In the genomic region with DNA sequence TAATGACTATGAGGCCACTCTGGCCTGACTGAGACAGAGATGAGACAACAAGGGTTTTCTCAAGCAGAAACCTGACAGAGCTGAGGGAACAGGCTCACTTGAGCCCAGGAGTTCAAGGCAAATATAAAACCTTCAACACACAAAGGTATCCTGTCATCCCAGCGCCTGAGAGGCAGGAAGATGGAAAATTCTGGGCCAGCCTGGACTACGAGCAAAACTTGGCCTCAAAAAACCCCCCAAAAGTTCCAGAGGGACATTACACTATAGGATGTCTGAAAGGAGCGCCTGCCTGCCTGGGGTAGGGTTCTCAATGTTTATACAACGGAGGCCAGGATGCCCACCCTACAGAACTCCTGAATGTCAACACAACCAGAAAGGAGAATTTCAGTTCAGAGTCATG, we compare ENCODE assay signal across 9 mouse cellular contexts. TPM values are rescaled to one million over a fixed set of nuclear protein-coding genes. Genes with fewer than 3 reads are reported as not detected.
A peak's percentile ranks its signal among the peaks of the same experiment; 100 is the strongest.
DNase-seq lines count a peak whose midpoint lies in the region; ATAC-seq and TF ChIP-seq lines count a peak whose summit lies in the region.
"Had no signal": no experiment of that assay in that cellular context is flagged by ENCODE, and none has a peak within 500 bp of the region (broad histone marks: within the 10 kb centered on the region; RNA-seq: fewer than 3 reads in every experiment).

No protein-coding gene starts in this region.

- peak overlapping the region; percentile 98 for H3K9ac ChIP-seq in embryonic facial prominence, embryonic 14.5 days (ENCODE audit: low read depth, low read length)
- H3K9ac ChIP-seq in intestine, embryonic 14.5 days (ENCODE audit: low read length): peak overlapping the region; percentile 90

- 63% methylated on average over 4 of the region's 4 CpGs for WGBS in embryonic facial prominence, embryonic 14.5 days
- 64% methylated on average over 4 of the region's 4 CpGs for WGBS in intestine, embryonic 14.5 days

- no peak for DNase-seq in layer of hippocampus, adult 2 months (ENCODE audit: low spot score in 2 of 2)
- DNase-seq in layer of hippocampus, adult 9-10 months (ENCODE audit: low spot score): no peak
- DNase-seq in embryonic facial prominence, embryonic 14.5 days (ENCODE audit: low spot score): no peak
- DNase-seq in intestine, embryonic 14.5 days (ENCODE audit: low spot score): no peak
- DNase-seq in naive thymus-derived CD4-positive, alpha-beta T cell, adult 2 months (ENCODE audit: low read depth): peak; percentile 38
- no peak for DNase-seq in ovary, adult 18-20 months (ENCODE audit: low spot score)
- no peak for DNase-seq in left cerebral cortex, adult 8-10 months (ENCODE audit: low spot score in 2 of 2)
- DNase-seq in urinary bladder, postnatal 14 days (ENCODE audit: low spot score): no peak
- DNase-seq: thymus, postnatal 4 days had no signal

- H3K27ac ChIP-seq in layer of hippocampus, adult 2 months: peak overlapping the region; percentile 96; the same call in 1 of the 2 replicates
- no peak overlapping the region; the same call in 1 of the 2 replicates for H3K27ac ChIP-seq in embryonic facial prominence, embryonic 14.5 days (replicated peaks; ENCODE audit: low read depth, low read length)
- H3K27ac ChIP-seq in intestine, embryonic 14.5 days (ENCODE audit: low read depth): no peak overlapping the region

- no peaks in the 10 kb centered on the region for H3K9me3 ChIP-seq in embryonic facial prominence, embryonic 14.5 days (ENCODE audit: control insufficient read depth, low read length)
- no peaks in the 10 kb centered on the region for H3K9me3 ChIP-seq in intestine, embryonic 14.5 days (ENCODE audit: control insufficient read depth, low read length)

- peaks cover 34% of the 10 kb centered on the region for H3K36me3 ChIP-seq in embryonic facial prominence, embryonic 14.5 days (ENCODE audit: control insufficient read depth, insufficient read depth, low read length)
- peaks cover 12% of the 10 kb centered on the region; the same call in 1 of the 2 replicates for H3K36me3 ChIP-seq in intestine, embryonic 14.5 days (ENCODE audit: control insufficient read depth, insufficient read depth, low read length)

- peaks cover 18% of the 10 kb centered on the region for H3K4me1 ChIP-seq in embryonic facial prominence, embryonic 14.5 days (ENCODE audit: control insufficient read depth, insufficient read depth, low read length)
- H3K4me1 ChIP-seq in intestine, embryonic 14.5 days (replicated peaks; ENCODE audit: control insufficient read depth, insufficient read depth, low read length): peaks cover 28% of the 10 kb centered on the region

- ATAC-seq in embryonic facial prominence, embryonic 14.5 days (ENCODE audit: low read depth): no peak
- no peak for ATAC-seq in intestine, embryonic 14.5 days (replicated peaks; ENCODE audit: low FRiP score, low TSS enrichment, low read depth)

- H3K27me3 ChIP-seq in embryonic facial prominence, embryonic 14.5 days (replicated peaks; ENCODE audit: control insufficient read depth, insufficient read depth, low read length): no peaks in the 10 kb centered on the region
- no peaks in the 10 kb centered on the region for H3K27me3 ChIP-seq in intestine, embryonic 14.5 days (replicated peaks; ENCODE audit: control insufficient read depth, insufficient read depth, low read length)

- peak overlapping the region; percentile 100 for H3K4me3 ChIP-seq in layer of hippocampus, adult 2 months
- H3K4me3 ChIP-seq in embryonic facial prominence, embryonic 14.5 days (ENCODE audit: low read depth, low read length): peak overlapping the region; percentile 89
- peak overlapping the region; percentile 70 for H3K4me3 ChIP-seq in intestine, embryonic 14.5 days (ENCODE audit: low read depth, low read length)

- H3K4me2 ChIP-seq in embryonic facial prominence, embryonic 14.5 days (ENCODE audit: low read depth, low read length): peak overlapping the region; percentile 74
- peak overlapping the region; percentile 75 for H3K4me2 ChIP-seq in intestine, embryonic 14.5 days (ENCODE audit: low read length)

- no peak for TF ChIP-seq CTCF in layer of hippocampus, adult 2 months (conservative IDR thresholded peaks at IDR 0.05)

RNA-seq across cellular contexts. Expression of gene Sh3gl1, which starts 1.2 kb away (rescaled TPM):
- 10 to 100 TPM; 63.0 to 69.7 TPM for total RNA-seq in layer of hippocampus, adult 2 months (2021)
- 156 and 167 TPM in 2 replicates for polyA plus RNA-seq in embryonic facial prominence, embryonic 14.5 days (2014; fragmentation: Nextera tagmentation; extraction: Ambion mirVana)
- 124 and 129 TPM in 2 replicates for polyA plus RNA-seq in intestine, embryonic 14.5 days (2014; fragmentation: Nextera tagmentation; extraction: Ambion mirVana)
- total RNA-seq in left cerebral cortex, adult 8-10 months (2022): 10 to 100 TPM; 31.2 to 36.7 (median 34.0) TPM

RNA-seq across cellular contexts. Expression of gene Chaf1a, which starts 5.0 kb away (rescaled TPM):
- total RNA-seq in layer of hippocampus, adult 2 months (2021): 1 to 10 TPM; 2.7 to 3.3 TPM
- 14.2 and 16.5 TPM in 2 replicates for polyA plus RNA-seq in embryonic facial prominence, embryonic 14.5 days (2014; fragmentation: Nextera tagmentation; extraction: Ambion mirVana)
- 21.0 and 21.8 TPM in 2 replicates for polyA plus RNA-seq in intestine, embryonic 14.5 days (2014; fragmentation: Nextera tagmentation; extraction: Ambion mirVana)
- total RNA-seq in left cerebral cortex, adult 8-10 months (2022): 1 to 10 TPM; 2.6 to 3.5 (median 3.1) TPM

RNA-seq across cellular contexts. Expression of gene Mpnd, which starts 29.7 kb away (rescaled TPM):
- total RNA-seq in layer of hippocampus, adult 2 months (2021): 100 to 1,000 TPM; 101 to 103 TPM
- 81.8 and 107 TPM in 2 replicates for polyA plus RNA-seq in embryonic facial prominence, embryonic 14.5 days (2014; fragmentation: Nextera tagmentation; extraction: Ambion mirVana)
- 110 and 115 TPM in 2 replicates for polyA plus RNA-seq in intestine, embryonic 14.5 days (2014; fragmentation: Nextera tagmentation; extraction: Ambion mirVana)
- total RNA-seq in left cerebral cortex, adult 8-10 months (2022): 100 to 1,000 TPM; 107 to 123 (median 117) TPM

RNA-seq across cellular contexts. Expression of gene Stap2, which starts 29.8 kb away (rescaled TPM):
- 1 to 10 TPM; 2.2 to 2.8 TPM for total RNA-seq in layer of hippocampus, adult 2 months (2021)
- 12.4 and 14.1 TPM in 2 replicates for polyA plus RNA-seq in embryonic facial prominence, embryonic 14.5 days (2014; fragmentation: Nextera tagmentation; extraction: Ambion mirVana)
- polyA plus RNA-seq in intestine, embryonic 14.5 days (2014; fragmentation: Nextera tagmentation; extraction: Ambion mirVana): 24.3 and 25.9 TPM in 2 replicates
- 1 to 10 TPM; 1.7 to 2.4 (median 2.1) TPM for total RNA-seq in left cerebral cortex, adult 8-10 months (2022)

RNA-seq across cellular contexts. Expression of gene Ubxn6, which starts 39.6 kb away (rescaled TPM):
- 10 to 100 TPM; 82.9 to 89.3 TPM for total RNA-seq in layer of hippocampus, adult 2 months (2021)
- 32.7 and 39.8 TPM in 2 replicates for polyA plus RNA-seq in embryonic facial prominence, embryonic 14.5 days (2014; fragmentation: Nextera tagmentation; extraction: Ambion mirVana)
- polyA plus RNA-seq in intestine, embryonic 14.5 days (2014; fragmentation: Nextera tagmentation; extraction: Ambion mirVana): 32.3 and 43.4 TPM in 2 replicates
- total RNA-seq in left cerebral cortex, adult 8-10 months (2022): 10 to 100 TPM; 86.2 to 97.2 (median 91.5) TPM
